Mouse (Mus musculus) testis, adult 2 months (tissue): ENCODE measurements around the gene Gpr61.

Experiments used
- CTCF ChIP-seq: fragments of 200-500 bp; IDR thresholded peaks from 2 replicates; pipeline ENCODE4 v1.5.1; 2012; ENCODE audit warnings: low read depth, mild to moderate bottlenecking, inconsistent platforms, low read length, moderate library complexity; ENCODE audit not compliant: control insufficient read depth, insufficient read depth, insufficient replicate concordance
- POLR2A ChIP-seq: fragments of 200-500 bp; IDR thresholded peaks from 2 replicates; pipeline ENCODE4 v1.6.1; 2012; ENCODE audit warnings: low read depth, mild to moderate bottlenecking, inconsistent platforms, low read length, moderate library complexity; ENCODE audit not compliant: control insufficient read depth

GRCm38 (mm10) chr3:108184742-108185141 lies 30.1 kb upstream of the Gpr61 start:
- no peak for TF ChIP-seq CTCF
- no peak for TF ChIP-seq POLR2A
